Mouse (Mus musculus) embryo, embryonic 11.5 days (tissue): ENCODE data around the gene Mal.
"Not testable (repeated sequence)": the region's sequence is repeated elsewhere in the genome, so short reads cannot be mapped to it uniquely, and the experiment has no call there.

ENCODE experiments used
- DNase-seq: peaks from one replicate; pipeline ENCODE4 v3.0.0-alpha.2; 2012; ENCODE audit warnings: low read depth, low spot score

The Mal gene

GRCm38 (mm10) chr2:127625659-127626058 is 30.8 kb downstream of the Mal start:
- no peak for DNase-seq

- no peak for DNase-seq
Measured at GRCm38 (mm10) chr2:127624786-127625185, 31.7 kb downstream of the Mal start.

- no peak for DNase-seq
Measured at GRCm38 (mm10) chr2:127622065-127622464, 34.4 kb downstream of the Mal start.

GRCm38 (mm10) chr2:127619311-127619710 is 37.2 kb downstream of the Mal start:
- DNase-seq: no peak

GRCm38 (mm10) chr2:127612288-127612687 is 44.2 kb downstream of the Mal start:
- DNase-seq: no peak

GRCm38 (mm10) chr2:127611386-127611785 is 45.1 kb downstream of the Mal start:
- DNase-seq: no peak

- DNase-seq: peak; percentile 20
Measured at GRCm38 (mm10) chr2:127608986-127609385, 47.5 kb downstream of the Mal start.

GRCm38 (mm10) chr2:127608234-127608633 is 48.3 kb downstream of the Mal start:
- peak; percentile 37 for DNase-seq

GRCm38 (mm10) chr2:127605203-127605602 is 51.3 kb downstream of the Mal start:
- no peak for DNase-seq

- not testable (repeated sequence) for DNase-seq
Measured at GRCm38 (mm10) chr2:127603383-127603782, 53.1 kb downstream of the Mal start.

GRCm38 (mm10) chr2:127590840-127591239 is 65.7 kb downstream of the Mal start:
- no peak for DNase-seq

GRCm38 (mm10) chr2:127590204-127590603 is 66.3 kb downstream of the Mal start:
- no peak for DNase-seq

GRCm38 (mm10) chr2:127588897-127589296 is 67.6 kb downstream of the Mal start:
- no peak for DNase-seq

- no peak for DNase-seq
Measured at GRCm38 (mm10) chr2:127587514-127587844, 69.0 kb downstream of the Mal start.

GRCm38 (mm10) chr2:127586694-127587513 is 69.6 kb downstream of the Mal start, which contains the start of the genes Zfp661 and Mrps5:
Zfp661 (minus strand) TSS chr2:127587094.
Mrps5 (plus strand) TSS chr2:127587222.
- DNase-seq: peak; percentile 70

GRCm38 (mm10) chr2:127584436-127584858 is 72.0 kb downstream of the Mal start:
- DNase-seq: peak; percentile 92
